Mouse (Mus musculus): ENCODE measurements around the gene Lrrc73. TPM values are rescaled to one million over a fixed set of nuclear protein-coding genes. Genes with fewer than 3 reads are reported as not detected.
A peak's percentile ranks its signal among the peaks of the same experiment; 100 is the strongest.

Gene Lrrc73
- polyA plus RNA-seq, 1 experiment from 2014 or later: 14.7 TPM

GRCm38 (mm10) chr17:46244579-46244978 lies 8.8 kb upstream of the Lrrc73 start:
- H3K4me1 ChIP-seq: peaks cover 25% of the 10 kb centered on the region
- H3K9ac ChIP-seq: no peak overlapping the region
- 78% methylated on average over 10 of the region's 10 CpGs for WGBS
- ATAC-seq (replicated peaks): no peak
- peaks cover 58% of the 10 kb centered on the region for H3K36me3 ChIP-seq (replicated peaks)
- no peaks in the 10 kb centered on the region for H3K9me3 ChIP-seq
- H3K4me2 ChIP-seq: no peak overlapping the region
- H3K27me3 ChIP-seq (replicated peaks): no peaks in the 10 kb centered on the region
- H3K4me3 ChIP-seq: no peak overlapping the region
- H3K27ac ChIP-seq: no peak overlapping the region

- under 1% methylated on average over 53 of the region's 53 CpGs for WGBS
- no peaks in the 10 kb centered on the region for H3K27me3 ChIP-seq (replicated peaks)
- peak within 1 kb of the TSS; percentile 83 for H3K27ac ChIP-seq
- ATAC-seq (replicated peaks): peak; percentile 94
- no peaks in the 10 kb centered on the region for H3K9me3 ChIP-seq
- peaks cover 58% of the 10 kb centered on the region for H3K36me3 ChIP-seq (replicated peaks)
- peaks cover 26% of the 10 kb centered on the region for H3K4me1 ChIP-seq
- H3K4me2 ChIP-seq: peak within 1 kb of the TSS; percentile 79
- H3K9ac ChIP-seq: peak within 1 kb of the TSS; percentile 96
- H3K4me3 ChIP-seq: peak within 1 kb of the TSS; percentile 88
These were observed 5.7 kb upstream of the Lrrc73 start, which contains the start of the genes Polr1c and Yipf3 for GRCm38 (mm10) chr17:46247512-46248188. TSS of gene Polr1c (minus strand) at chr17:46248054. TSS of gene Yipf3 (plus strand) at chr17:46248080.

GRCm38 (mm10) chr17:46248189-46248522 lies 5.2 kb upstream of the Lrrc73 start:
- Histone ChIP-seq H3K27ac (peak overlapping the region; percentile 83), H3K9ac (peak overlapping the region; percentile 96), H3K36me3 (replicated peaks) (peaks cover 54% of the 10 kb centered on the region), H3K4me2 (peak overlapping the region; percentile 79), H3K4me3 (peak overlapping the region; percentile 88), H3K27me3 (replicated peaks) (no peaks in the 10 kb centered on the region), H3K4me1 (peaks cover 29% of the 10 kb centered on the region), H3K9me3 (no peaks in the 10 kb centered on the region)
- ATAC-seq (replicated peaks): no peak; the same call in none of the 2 replicates
- WGBS: under 1% methylated on average over 37 of the region's 37 CpGs

GRCm38 (mm10) chr17:46251174-46251573 lies 2.2 kb upstream of the Lrrc73 start:
- peaks cover 29% of the 10 kb centered on the region for H3K36me3 ChIP-seq (replicated peaks)
- H3K4me1 ChIP-seq: peaks cover 50% of the 10 kb centered on the region
- H3K4me2 ChIP-seq: no peak overlapping the region
- H3K27ac ChIP-seq: no peak overlapping the region
- no peak overlapping the region for H3K4me3 ChIP-seq
- H3K27me3 ChIP-seq (replicated peaks): 0 out of 2 replicates have a peak, but pooled peaks cover 3% of the 10 kb centered on the region
- no peak overlapping the region for H3K9ac ChIP-seq
- WGBS: 81% methylated on average over 7 of the region's 7 CpGs
- ATAC-seq (replicated peaks): no peak
- no peaks in the 10 kb centered on the region for H3K9me3 ChIP-seq

- no peaks in the 10 kb centered on the region for H3K9me3 ChIP-seq
- H3K9ac ChIP-seq: peak overlapping the region; percentile 96; the same call in 1 of the 2 replicates
- peaks cover 40% of the 10 kb centered on the region for H3K4me1 ChIP-seq
- ATAC-seq (replicated peaks): no peak
- H3K27ac ChIP-seq: peak overlapping the region; percentile 85
- 57% methylated on average over 14 of the region's 14 CpGs for WGBS
- H3K36me3 ChIP-seq (replicated peaks): peaks cover 29% of the 10 kb centered on the region
- H3K4me3 ChIP-seq: peak overlapping the region; percentile 78
- peak overlapping the region; percentile 66 for H3K4me2 ChIP-seq
- 0 out of 2 replicates have a peak, but pooled peaks cover 3% of the 10 kb centered on the region for H3K27me3 ChIP-seq (replicated peaks)
These were observed 520 bp upstream of the Lrrc73 start for GRCm38 (mm10) chr17:46252571-46253451.

- H3K27me3 ChIP-seq (replicated peaks): 0 out of 2 replicates have a peak, but pooled peaks cover 3% of the 10 kb centered on the region
- H3K9me3 ChIP-seq: no peaks in the 10 kb centered on the region
- H3K27ac ChIP-seq: peak overlapping the region; percentile 85
- WGBS: under 1% methylated on average over 54 of the region's 54 CpGs
- ATAC-seq (replicated peaks): peak; percentile 40
- H3K9ac ChIP-seq: peak overlapping the region; percentile 96
- peaks cover 31% of the 10 kb centered on the region for H3K36me3 ChIP-seq (replicated peaks)
- peaks cover 32% of the 10 kb centered on the region for H3K4me1 ChIP-seq
- peak overlapping the region; percentile 66 for H3K4me2 ChIP-seq
- H3K4me3 ChIP-seq: peak overlapping the region; percentile 78
These were observed 775 bp downstream of the Lrrc73 start for GRCm38 (mm10) chr17:46254106-46254505.

- Histone ChIP-seq H3K27ac (no peak overlapping the region), H3K4me3 (peak overlapping the region; percentile 78), H3K9ac (peak overlapping the region; percentile 96), H3K9me3 (no peaks in the 10 kb centered on the region), H3K27me3 (replicated peaks) (0 out of 2 replicates have a peak, but pooled peaks cover 3% of the 10 kb centered on the region), H3K4me2 (peak overlapping the region; percentile 66), H3K36me3 (replicated peaks) (peaks cover 24% of the 10 kb centered on the region), H3K4me1 (peaks cover 25% of the 10 kb centered on the region)
- no peak for ATAC-seq (replicated peaks)
- WGBS: 27% methylated on average over 6 of the region's 6 CpGs
These were observed 1.8 kb downstream of the Lrrc73 start for GRCm38 (mm10) chr17:46255147-46255546.

GRCm38 (mm10) chr17:46258279-46259053 lies 5.1 kb downstream of the Lrrc73 start:
- 81% methylated on average over 30 of the region's 30 CpGs for WGBS
- Histone ChIP-seq H3K27me3 (replicated peaks) (0 out of 2 replicates have a peak, but pooled peaks cover 3% of the 10 kb centered on the region), H3K4me3 (no peak overlapping the region), H3K4me1 (peaks cover 19% of the 10 kb centered on the region), H3K36me3 (replicated peaks) (peaks cover 2% of the 10 kb centered on the region; the same call in 1 of the 2 replicates), H3K4me2 (no peak overlapping the region), H3K27ac (no peak overlapping the region), H3K9ac (no peak overlapping the region), H3K9me3 (no peaks in the 10 kb centered on the region)
- ATAC-seq (replicated peaks): no peak

GRCm38 (mm10) chr17:46259675-46260074 lies 6.3 kb downstream of the Lrrc73 start:
- ATAC-seq (replicated peaks): no peak
- no peak overlapping the region for H3K9ac ChIP-seq
- peaks cover 2% of the 10 kb centered on the region; the same call in 1 of the 2 replicates for H3K36me3 ChIP-seq (replicated peaks)
- H3K4me2 ChIP-seq: no peak overlapping the region
- H3K9me3 ChIP-seq: no peaks in the 10 kb centered on the region
- H3K27me3 ChIP-seq (replicated peaks): 0 out of 2 replicates have a peak, but pooled peaks cover 3% of the 10 kb centered on the region
- peaks cover 14% of the 10 kb centered on the region for H3K4me1 ChIP-seq
- no peak overlapping the region for H3K4me3 ChIP-seq
- 90% methylated on average over 17 of the region's 17 CpGs for WGBS
- no peak overlapping the region for H3K27ac ChIP-seq

GRCm38 (mm10) chr17:46262201-46262694 lies 8.9 kb downstream of the Lrrc73 start:
- no peak overlapping the region for H3K4me3 ChIP-seq
- no peak for ATAC-seq (replicated peaks)
- H3K4me2 ChIP-seq: no peak overlapping the region
- H3K36me3 ChIP-seq (replicated peaks): peaks cover 2% of the 10 kb centered on the region; the same call in 1 of the 2 replicates
- WGBS: 87% methylated on average over 5 of the region's 5 CpGs
- H3K4me1 ChIP-seq: 0 out of 2 replicates have a peak, but pooled peaks cover 3% of the 10 kb centered on the region
- H3K27me3 ChIP-seq (replicated peaks): no peaks in the 10 kb centered on the region
- H3K9ac ChIP-seq: no peak overlapping the region
- no peaks in the 10 kb centered on the region for H3K9me3 ChIP-seq
- no peak overlapping the region for H3K27ac ChIP-seq

GRCm38 (mm10) chr17:46265502-46265901 lies 12.2 kb downstream of the Lrrc73 start:
- no peaks in the 10 kb centered on the region for H3K9me3 ChIP-seq
- H3K4me2 ChIP-seq: no peak overlapping the region
- H3K27ac ChIP-seq: no peak overlapping the region
- WGBS: 86% methylated on average over 12 of the region's 12 CpGs
- no peaks in the 10 kb centered on the region; the same call in 1 of the 2 replicates for H3K36me3 ChIP-seq (replicated peaks)
- H3K4me3 ChIP-seq: no peak overlapping the region
- H3K4me1 ChIP-seq: 0 out of 2 replicates have a peak, but pooled peaks cover 3% of the 10 kb centered on the region
- no peak overlapping the region for H3K9ac ChIP-seq
- ATAC-seq (replicated peaks): peak; percentile 21
- no peaks in the 10 kb centered on the region for H3K27me3 ChIP-seq (replicated peaks)

Measured in midbrain, embryonic 15.5 days (tissue).